Comparison of ENCODE assay signal across 36 mouse cellular contexts in genomic region chr1:155335963-155336362, GRCm38 (mm10).
"Had no signal": no experiment of that assay in that cellular context is flagged by ENCODE, and none has a peak within 500 bp of the region (broad histone marks: within the 10 kb centered on the region; RNA-seq: fewer than 3 reads in every experiment).

No protein-coding gene starts in this region.

- H3K4me2 ChIP-seq: heart, embryonic 11.5 days; heart, embryonic 12.5 days; heart, embryonic 13.5 days; heart, embryonic 15.5 days; hindbrain, embryonic 12.5 days; hindbrain, embryonic 13.5 days; hindbrain, embryonic 14.5 days; hindbrain, embryonic 15.5 days; intestine, embryonic 15.5 days; kidney, embryonic 15.5 days had no signal

- ATAC-seq: hindbrain, embryonic 16.5 days; hindbrain, postnatal 0 days; inflammation-experienced regulatory T-cells, adult 6 months; intestine, embryonic 15.5 days; intestine, embryonic 16.5 days; intestine, postnatal 0 days had no signal

- H3K27ac ChIP-seq: heart, adult 2 months; heart, embryonic 10.5 days; heart, embryonic 13.5 days; heart, embryonic 15.5 days; hindbrain, embryonic 10.5 days; hindbrain, embryonic 12.5 days; hindbrain, embryonic 13.5 days; hindbrain, embryonic 14.5 days; hindbrain, embryonic 15.5 days; hindbrain, postnatal 0 days; intestine, embryonic 15.5 days; kidney, embryonic 15.5 days; kidney, postnatal 0 days; layer of hippocampus, adult 2 months had no signal

- DNase-seq: heart, adult 18-20 months; heart, adult 2 months; heart, postnatal 10 days; heart, postnatal 14 days; heart, postnatal 36 days; heart, postnatal 4 days; kidney, adult 11 months; kidney, adult 18-20 months; kidney, adult 2 months; kidney, adult 8-10 months; kidney, adult 9 months; kidney, postnatal 10 days; kidney, postnatal 14 days; kidney, postnatal 25 days; kidney, postnatal 36 days; kidney, postnatal 4 days; layer of hippocampus, adult 9-11 months had no signal

- H3K36me3 ChIP-seq: heart, embryonic 15.5 days; hindbrain, embryonic 12.5 days; intestine, embryonic 15.5 days had no signal

- H3K4me1 ChIP-seq: heart, embryonic 10.5 days; heart, embryonic 12.5 days; heart, embryonic 13.5 days; heart, embryonic 15.5 days; hindbrain, embryonic 12.5 days; hindbrain, embryonic 13.5 days; hindbrain, embryonic 15.5 days; intestine, embryonic 15.5 days; kidney, embryonic 15.5 days had no signal

- H3K9me3 ChIP-seq: heart, embryonic 10.5 days; heart, embryonic 12.5 days; heart, embryonic 13.5 days; heart, embryonic 15.5 days; hindbrain, embryonic 10.5 days; hindbrain, embryonic 12.5 days; hindbrain, embryonic 13.5 days; hindbrain, embryonic 15.5 days; intestine, embryonic 15.5 days; kidney, embryonic 15.5 days had no signal

- H3K27me3 ChIP-seq: heart, embryonic 12.5 days; heart, embryonic 13.5 days; heart, embryonic 15.5 days; hindbrain, embryonic 12.5 days; hindbrain, embryonic 13.5 days; hindbrain, embryonic 15.5 days; intestine, embryonic 15.5 days; kidney, embryonic 15.5 days had no signal

- H3K9ac ChIP-seq: heart, embryonic 12.5 days; heart, embryonic 13.5 days; heart, embryonic 15.5 days; hindbrain, embryonic 12.5 days; hindbrain, embryonic 13.5 days; hindbrain, embryonic 14.5 days; hindbrain, embryonic 15.5 days; intestine, embryonic 15.5 days; kidney, embryonic 15.5 days had no signal

- H3K4me3 ChIP-seq: heart, adult 2 months; heart, embryonic 10.5 days; heart, embryonic 12.5 days; heart, embryonic 13.5 days; heart, embryonic 15.5 days; hindbrain, embryonic 10.5 days; hindbrain, embryonic 12.5 days; hindbrain, embryonic 13.5 days; hindbrain, embryonic 15.5 days; intestine, embryonic 15.5 days; kidney, embryonic 15.5 days; layer of hippocampus, adult 2 months had no signal
